Mouse (Mus musculus): ENCODE measurements at regions not wholly inside any gene's neighbourhood (a gene's known extent, or its start where the extent isn't known, plus 50 kb on each side); places are given as distances from the start of the nearest gene placed in this dataset.
A peak's percentile ranks its signal among the peaks of the same experiment; 100 is the strongest.

- peak; percentile 55 for DNase-seq (ENCODE audit: low read depth, low spot score)
Measured at GRCm38 (mm10) chr16:30870676-30871075, 210.6 kb downstream of the Xxylt1 start.

- DNase-seq (ENCODE audit: low read depth, low spot score), result no peak
Measured at GRCm38 (mm10) chr16:30872147-30872546, 209.1 kb downstream of the Xxylt1 start.

GRCm38 (mm10) chr16:30873493-30874211 is 207.6 kb downstream of the Xxylt1 start:
- no peak for DNase-seq (ENCODE audit: low read depth, low spot score)

DNA sequence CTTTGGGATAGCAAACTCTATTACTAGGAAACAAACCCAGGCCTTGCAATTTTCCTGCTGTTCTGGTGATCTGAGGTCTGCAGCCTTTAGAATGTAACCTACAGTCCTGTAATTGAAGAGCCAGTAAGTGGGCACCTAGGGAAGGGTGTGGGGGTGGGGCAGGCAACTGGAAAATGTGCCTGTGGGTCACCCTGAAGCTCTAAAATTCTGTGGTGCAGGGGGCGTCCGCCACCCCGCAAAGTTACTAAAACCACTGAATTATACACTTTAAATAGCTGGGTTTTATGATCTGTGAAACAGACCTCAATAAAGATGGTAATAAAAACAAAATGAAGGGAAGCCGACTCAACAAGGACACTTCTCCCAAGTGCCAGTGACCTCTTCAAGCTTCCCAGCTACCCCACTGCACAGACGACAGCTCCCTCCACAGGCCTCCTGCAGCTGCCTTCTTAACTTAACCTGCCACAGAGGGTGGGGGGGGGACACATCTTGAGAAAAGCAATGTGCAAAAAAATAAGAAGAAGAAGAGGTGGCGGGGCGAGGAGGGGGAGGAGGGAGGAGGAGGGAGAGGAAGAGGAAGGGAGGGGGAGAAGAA is 205.9 kb downstream of the Xxylt1 start:
- peak; percentile 66 for DNase-seq (ENCODE audit: low read depth, low spot score)

DNA sequence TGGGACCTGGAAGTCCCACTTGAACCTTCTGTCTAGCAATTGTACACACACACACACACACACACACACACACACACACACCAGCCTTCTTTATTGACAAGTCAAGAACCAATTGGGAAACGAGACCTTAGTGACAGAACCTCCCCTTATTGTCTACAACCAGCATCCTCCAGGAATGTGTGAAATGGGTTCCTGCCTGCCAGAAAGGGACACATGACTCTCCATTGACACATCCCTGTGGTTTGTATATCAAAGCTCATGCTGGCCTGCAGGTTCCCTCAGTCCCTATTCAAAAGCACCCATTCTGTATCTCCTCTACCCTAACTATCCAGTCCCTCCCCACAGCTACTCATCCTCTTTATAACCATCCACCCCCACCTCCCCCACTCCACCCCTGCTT is 202.4 kb downstream of the Xxylt1 start:
- no peak for DNase-seq (ENCODE audit: low read depth, low spot score)

DNA sequence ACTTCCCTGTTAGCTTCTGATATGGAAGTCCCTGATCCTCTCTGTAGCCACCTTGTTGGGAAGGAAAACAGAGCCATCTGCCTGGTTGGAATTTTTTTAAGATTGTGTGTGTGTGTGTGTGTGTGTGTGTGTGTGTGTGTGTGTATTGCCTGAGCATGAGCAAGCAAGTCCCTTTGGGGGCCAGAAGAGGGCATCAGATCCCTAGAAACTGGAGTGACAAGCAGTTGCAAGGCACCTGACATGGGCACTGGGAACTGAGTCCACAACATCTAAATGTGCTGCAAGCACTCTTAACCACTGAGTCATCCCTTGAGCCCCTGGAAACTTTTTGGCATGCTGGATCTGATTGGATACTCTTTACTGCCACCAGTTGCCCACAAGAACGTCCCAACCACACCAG is 201.4 kb downstream of the Xxylt1 start:
- no peak for DNase-seq (ENCODE audit: low read depth, low spot score)

- DNase-seq (ENCODE audit: low read depth, low spot score), result no peak
Measured at GRCm38 (mm10) chr16:30880682-30881081, 200.6 kb downstream of the Xxylt1 start.

- no peak for DNase-seq (ENCODE audit: low read depth, low spot score)
Measured at GRCm38 (mm10) chr16:30881186-30881585, 200.0 kb downstream of the Xxylt1 start.

DNA sequence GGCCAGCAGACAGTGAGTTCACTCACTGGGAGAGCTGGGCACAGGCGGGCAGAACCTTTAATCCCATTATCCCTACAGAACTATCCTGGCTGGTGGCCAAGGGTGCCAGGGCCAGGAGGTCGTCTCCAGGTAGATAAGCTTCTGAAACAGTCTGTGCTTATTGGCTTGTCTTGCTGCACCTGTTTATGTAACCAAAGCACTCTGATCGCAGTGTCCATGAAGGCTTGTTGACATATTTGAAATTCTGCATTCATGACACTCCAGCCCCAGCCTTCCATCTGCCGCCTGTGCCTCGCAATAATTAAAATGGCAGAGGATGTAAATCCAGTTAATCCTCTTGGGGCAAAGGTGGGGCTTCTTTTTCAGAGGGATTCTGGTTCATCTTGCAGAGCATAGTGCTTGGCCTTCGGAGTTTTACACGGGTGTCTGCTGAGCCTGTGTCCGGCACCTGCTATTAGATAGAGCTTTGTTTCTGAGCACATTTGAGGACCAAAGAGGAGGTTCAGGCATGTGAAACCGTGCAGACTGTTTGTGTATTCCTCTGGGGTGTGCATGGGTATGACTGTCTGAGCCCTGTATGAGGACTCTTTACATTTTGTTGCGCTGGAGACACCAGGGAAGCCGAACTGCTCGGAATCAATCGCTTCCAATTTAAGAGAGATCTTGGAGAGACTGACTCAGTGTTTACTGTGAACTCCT is 197.6 kb downstream of the Xxylt1 start:
- DNase-seq (ENCODE audit: low read depth, low spot score), result no peak

DNA sequence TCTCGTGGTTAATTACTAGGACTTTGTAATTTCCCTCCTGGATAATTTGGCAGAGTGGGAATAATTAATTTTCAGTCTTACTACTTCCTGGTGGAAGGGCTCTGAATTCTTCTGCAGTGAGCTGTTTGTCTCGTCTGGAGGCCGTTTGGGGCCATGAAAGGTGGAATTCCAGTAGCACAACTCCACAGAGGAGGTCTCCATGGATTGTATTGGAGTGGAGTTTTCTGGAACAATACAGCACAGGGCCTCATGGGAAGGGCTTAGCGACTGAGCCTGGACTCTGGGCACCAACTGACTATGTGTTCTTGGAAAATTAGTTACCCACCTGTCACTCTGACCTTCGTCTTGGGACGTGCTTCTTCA is 197.1 kb downstream of the Xxylt1 start:
- no peak for DNase-seq (ENCODE audit: low read depth, low spot score)

DNA sequence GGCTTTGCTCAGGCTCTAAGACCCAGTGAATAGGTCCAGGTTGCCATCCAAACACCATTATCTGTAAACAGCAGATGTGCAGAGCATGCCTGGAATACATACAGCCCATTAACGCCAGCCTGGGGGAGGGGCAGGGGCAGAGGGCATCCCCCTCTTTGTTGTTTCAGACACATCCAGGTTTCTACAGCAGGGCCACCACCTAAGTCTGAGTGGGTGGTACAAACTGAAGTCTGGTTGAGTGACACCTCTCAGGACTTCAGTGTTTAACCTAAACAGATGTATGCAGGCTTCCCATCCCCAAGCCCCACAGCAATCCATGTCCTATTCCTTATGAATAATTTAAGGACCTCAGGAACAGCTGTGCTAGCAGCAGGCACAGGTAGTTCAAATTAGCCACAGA is 194.2 kb downstream of the Xxylt1 start:
- no peak for DNase-seq (ENCODE audit: low read depth, low spot score)

GRCm38 (mm10) chr16:30887536-30887935 is 193.7 kb downstream of the Xxylt1 start:
- no peak for DNase-seq (ENCODE audit: low read depth, low spot score)

DNA sequence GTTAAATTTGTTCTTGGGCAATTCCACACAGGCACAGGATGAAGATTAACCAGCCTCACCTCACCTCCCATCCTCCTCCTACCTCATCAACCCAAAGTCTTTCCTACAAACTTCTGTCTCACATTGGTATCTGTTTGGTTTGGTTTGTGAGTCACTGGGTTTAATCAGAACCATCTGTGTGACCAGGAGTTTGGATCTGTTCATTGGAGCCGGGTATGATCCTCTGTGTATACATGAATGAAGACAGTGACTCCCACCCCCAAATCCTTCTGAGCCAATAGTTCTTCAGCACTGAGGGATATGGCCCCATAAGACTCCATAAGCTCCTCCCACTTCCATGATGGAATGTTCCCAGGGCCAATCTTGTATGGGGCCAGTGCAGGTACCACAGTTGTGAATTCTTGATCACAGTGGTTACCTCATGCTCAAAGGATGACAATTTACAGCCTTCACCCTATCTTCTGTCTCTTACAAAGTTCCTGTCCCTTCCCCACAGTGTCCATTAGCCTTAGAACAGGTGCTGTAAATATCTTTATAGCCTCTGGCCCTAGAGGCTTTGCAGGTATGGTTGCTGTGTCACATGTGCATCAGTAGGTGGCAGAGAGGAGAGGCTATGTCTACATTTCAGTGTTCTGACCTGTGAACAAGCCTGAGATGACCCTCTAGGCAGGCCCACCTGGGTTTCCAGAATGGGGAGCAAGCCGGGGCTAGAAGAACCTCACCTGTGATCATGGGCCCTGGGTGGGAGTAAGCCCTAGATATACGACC is 192.5 kb downstream of the Xxylt1 start:
- DNase-seq (ENCODE audit: low read depth, low spot score), result no peak

DNA sequence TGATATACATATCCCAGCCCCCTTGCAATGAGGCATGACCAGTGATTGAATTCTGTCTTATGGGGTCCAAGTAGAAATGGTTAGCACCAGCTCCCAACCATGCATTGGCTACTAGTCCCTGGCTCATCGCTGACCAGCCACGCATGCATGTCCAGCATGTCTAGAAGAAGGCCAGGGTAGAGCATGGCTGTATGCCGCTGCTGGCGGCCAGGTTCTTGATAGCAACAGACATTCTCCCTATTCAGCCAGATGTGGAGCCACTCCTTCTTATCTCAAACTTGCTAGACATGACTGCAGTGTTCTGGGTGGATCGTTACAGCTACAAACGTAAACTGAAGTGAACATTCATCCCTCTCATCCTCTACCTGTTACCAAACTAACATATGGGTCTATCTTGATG is 188.6 kb downstream of the Xxylt1 start:
- no peak for DNase-seq (ENCODE audit: low read depth, low spot score)

- DNase-seq (ENCODE audit: low read depth, low spot score), result no peak
Measured at GRCm38 (mm10) chr16:30894086-30894485, 187.1 kb downstream of the Xxylt1 start.

- no peak for DNase-seq (ENCODE audit: low read depth, low spot score)
Measured at GRCm38 (mm10) chr16:30895021-30895420, 186.2 kb downstream of the Xxylt1 start.

GRCm38 (mm10) chr16:30897371-30897770 is 183.9 kb downstream of the Xxylt1 start:
- no peak for DNase-seq (ENCODE audit: low read depth, low spot score)

- no peak for DNase-seq (ENCODE audit: low read depth, low spot score)
Measured at GRCm38 (mm10) chr16:30900121-30900520, 181.1 kb downstream of the Xxylt1 start.

- DNase-seq (ENCODE audit: low read depth, low spot score), result no peak
Measured at GRCm38 (mm10) chr16:30901309-30901708, 179.9 kb downstream of the Xxylt1 start.
